Mouse (Mus musculus) brain, embryonic 14.5 days (tissue): ENCODE measurements at regions not wholly inside any gene's neighbourhood (a gene's known extent, or its start where the extent isn't known, plus 50 kb on each side); places are given as distances from the start of the nearest gene placed in this dataset.

ENCODE experiments used
- CTCF ChIP-seq: fragments of 200-500 bp; IDR thresholded peaks from 2 replicates; pipeline ENCODE4 v1.5.1; 2012; ENCODE audit warnings: inconsistent platforms, mild to moderate bottlenecking, moderate library complexity, borderline replicate concordance; ENCODE audit not compliant: insufficient read depth, insufficient read length; ENCODE audit errors: extremely low read depth
- POLR2A ChIP-seq: fragments of 200-500 bp; IDR thresholded peaks from 2 replicates; pipeline ENCODE4 v1.6.1; 2012; ENCODE audit warnings: mild to moderate bottlenecking, inconsistent platforms, borderline replicate concordance; ENCODE audit not compliant: poor library complexity, insufficient read depth, insufficient read length, severe bottlenecking; ENCODE audit errors: extremely low read depth

GRCm38 (mm10) chr11:7949931-7950330 is 714.4 kb downstream of the Tns3 start:
- TF ChIP-seq POLR2A (no peak), CTCF (no peak)
